Mouse (Mus musculus) bone marrow macrophage, adult 2 months (primary cell): ENCODE data around the gene Cttnbp2nl. TPM values are rescaled to one million over a fixed set of nuclear protein-coding genes. Genes with fewer than 3 reads are reported as not detected.

Experiments used
- H3K27ac ChIP-seq: 2 replicates; pipeline ENCODE4 v1.5.1; 2012; ENCODE audit warnings: low read depth, low read length; ENCODE audit not compliant: insufficient read depth
- H3K4me1 ChIP-seq: 2 replicates; pipeline ENCODE4 v1.6.1; 2012; ENCODE audit warnings: low read length; ENCODE audit not compliant: control insufficient read depth, insufficient read depth
- H3K4me3 ChIP-seq: 2 replicates; pipeline ENCODE4 v1.5.1; 2012; ENCODE audit warnings: mild to moderate bottlenecking, low read length, moderate library complexity; ENCODE audit not compliant: insufficient read depth
- CTCF ChIP-seq: IDR thresholded peaks from 2 replicates; pipeline ENCODE4 v1.5.1; 2012; ENCODE audit warnings: low read depth, mild to moderate bottlenecking, low read length, moderate library complexity
- POLR2A ChIP-seq: IDR thresholded peaks from 2 replicates; pipeline ENCODE4 v1.6.1; 2012; ENCODE audit warnings: mild to moderate bottlenecking, low read depth, low read length, borderline replicate concordance
- polyA plus RNA-seq: library from polyadenylated mRNA; stranded (reverse); fragments of >200 nt; gene quantifications from 2 replicates; pipeline ENCODE4 v1.2.4, GENCODE M21; 2012; ENCODE audit not compliant: missing spikeins, insufficient read depth, insufficient read length

Cttnbp2nl gene
- polyA plus RNA-seq, 1 experiment = 127 TPM

DNA sequence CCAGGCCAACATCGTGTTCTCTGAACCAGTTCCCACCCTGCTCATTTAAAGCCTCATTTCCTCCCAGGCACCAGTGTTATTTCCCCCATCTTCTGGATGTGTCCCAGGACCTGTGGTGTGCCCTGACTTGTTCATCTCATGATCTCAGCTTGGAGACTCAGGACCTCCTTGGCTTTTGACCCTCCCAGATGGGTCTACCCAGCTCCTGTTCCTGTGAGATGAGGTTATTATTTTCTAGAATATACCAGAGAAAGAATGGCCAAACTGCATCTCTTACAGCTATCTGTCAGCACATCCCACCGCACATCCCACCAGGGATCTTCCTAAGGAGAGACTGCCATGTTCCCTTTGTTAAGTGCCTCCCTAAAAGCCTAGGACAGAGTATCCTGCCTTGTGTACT lies 35.7 kb upstream of the Cttnbp2nl start:
- peaks cover 13% of the 10 kb centered on the region for H3K4me1 ChIP-seq
- H3K27ac ChIP-seq = no peak overlapping the region
- TF ChIP-seq POLR2A (no peak), CTCF (no peak)
- no peak overlapping the region for H3K4me3 ChIP-seq

- Histone ChIP-seq H3K4me3 (no peak overlapping the region), H3K27ac (no peak overlapping the region), H3K4me1 (peaks cover 13% of the 10 kb centered on the region)
- no peak for TF ChIP-seq POLR2A
- no peak for TF ChIP-seq CTCF
Observed at GRCm38 (mm10) chr3:105087344-105087743, 34.4 kb upstream of the Cttnbp2nl start.

DNA sequence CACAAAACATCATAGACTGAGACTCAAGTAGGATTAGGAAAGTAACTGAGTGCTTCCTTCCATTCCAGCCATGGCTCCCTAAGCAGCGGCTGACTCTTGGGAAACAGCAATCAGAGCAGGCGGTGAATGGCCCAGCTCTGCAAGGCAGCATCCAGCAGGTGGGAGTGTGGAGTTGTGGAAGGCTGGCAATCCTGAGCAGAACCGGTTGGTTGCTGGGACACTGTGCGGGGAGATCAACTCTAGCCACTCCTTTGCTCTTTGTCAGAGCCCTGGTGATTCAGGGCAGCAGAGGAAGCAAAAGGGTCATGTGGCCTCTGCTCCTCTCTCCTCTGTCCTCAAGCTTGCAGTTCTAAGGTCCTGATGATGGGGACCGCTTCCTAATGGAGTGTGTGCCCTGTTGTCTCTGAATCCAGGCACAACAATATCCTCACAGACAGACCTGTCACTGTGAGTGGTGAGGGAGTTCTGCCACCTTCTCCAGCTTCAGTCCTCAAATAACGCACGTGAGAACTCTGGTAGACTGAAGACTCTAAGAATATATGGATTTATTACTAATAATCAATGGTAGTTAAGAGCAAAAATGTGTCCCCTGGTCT lies 25.4 kb upstream of the Cttnbp2nl start:
- Histone ChIP-seq H3K27ac (peak overlapping the region; percentile 49), H3K4me3 (no peak overlapping the region), H3K4me1 (peaks cover 6% of the 10 kb centered on the region)
- TF ChIP-seq POLR2A = no peak
- no peak for TF ChIP-seq CTCF

DNA sequence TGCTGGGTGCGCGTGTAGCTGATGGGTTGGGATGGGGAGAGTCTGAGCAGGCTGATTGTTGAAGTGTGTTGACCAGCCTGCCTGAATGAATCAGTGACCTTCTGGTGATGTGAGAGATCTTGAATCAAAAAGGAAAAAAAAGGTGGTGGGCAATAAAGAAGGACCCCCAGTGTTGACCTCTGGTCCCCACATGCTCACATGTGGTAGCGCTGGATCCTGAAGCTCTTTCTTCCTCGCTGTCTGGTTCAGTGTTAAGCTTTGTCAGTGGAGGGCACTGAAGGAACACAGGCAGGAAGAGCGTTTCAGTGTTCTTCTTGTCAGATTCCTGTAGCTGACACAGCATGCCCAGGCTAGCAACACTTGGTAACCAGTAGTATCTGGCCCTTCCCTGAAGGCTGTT lies 22.9 kb upstream of the Cttnbp2nl start:
- TF ChIP-seq CTCF (no peak), POLR2A (no peak)
- Histone ChIP-seq H3K4me1 (peaks cover 6% of the 10 kb centered on the region), H3K4me3 (no peak overlapping the region), H3K27ac (no peak overlapping the region)

DNA sequence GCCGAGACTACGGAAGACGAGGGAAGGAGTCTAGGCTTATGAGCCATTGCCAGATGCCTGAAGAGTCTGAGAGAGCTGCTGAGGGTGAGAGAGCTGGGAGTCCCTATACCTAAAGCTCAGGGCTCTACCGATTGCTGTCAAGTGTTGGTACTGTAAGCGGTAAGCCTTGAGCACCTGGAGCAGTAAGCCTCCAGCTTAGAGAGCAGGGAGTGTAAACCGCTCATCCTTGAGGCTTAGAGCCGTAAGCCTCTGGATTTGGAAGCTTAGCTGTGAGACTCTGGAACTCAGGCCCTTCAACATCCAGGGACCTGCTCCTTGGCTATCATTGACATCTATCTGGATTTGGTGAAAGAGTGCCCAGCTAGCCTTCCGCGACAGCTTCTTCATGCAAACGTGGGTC lies 19.6 kb upstream of the Cttnbp2nl start:
- TF ChIP-seq CTCF (no peak), POLR2A (no peak)
- Histone ChIP-seq H3K4me3 (no peak overlapping the region), H3K4me1 (no peaks in the 10 kb centered on the region), H3K27ac (no peak overlapping the region)

GRCm38 (mm10) chr3:105071251-105071650 lies 18.3 kb upstream of the Cttnbp2nl start:
- H3K27ac ChIP-seq = no peak overlapping the region
- no peak overlapping the region for H3K4me3 ChIP-seq
- H3K4me1 ChIP-seq = peaks cover 2% of the 10 kb centered on the region; the same call in 1 of the 2 replicates
- TF ChIP-seq CTCF (no peak), POLR2A (no peak)

DNA sequence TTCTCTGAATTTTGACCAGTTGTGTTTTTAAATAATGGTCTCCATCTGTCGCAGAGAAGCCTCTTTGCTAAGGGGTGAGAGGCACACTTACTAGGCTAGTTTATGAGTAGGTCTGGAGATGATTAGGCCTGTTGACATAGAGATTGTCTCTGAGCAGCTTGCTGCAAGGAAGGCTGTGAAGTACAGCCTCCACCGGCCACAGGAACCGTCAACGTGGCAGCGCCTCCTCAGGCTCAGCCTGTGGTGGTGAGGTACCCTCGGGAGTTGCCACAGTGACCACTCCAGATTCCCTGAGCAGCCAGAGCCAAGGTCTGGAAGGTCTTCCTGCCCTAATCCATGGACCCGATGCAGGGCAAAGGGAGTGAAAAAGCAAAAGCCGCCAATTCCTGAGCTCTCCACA lies 17.6 kb upstream of the Cttnbp2nl start:
- no peak overlapping the region for H3K27ac ChIP-seq
- H3K4me3 ChIP-seq = no peak overlapping the region
- TF ChIP-seq CTCF = no peak
- peaks cover 2% of the 10 kb centered on the region; the same call in 1 of the 2 replicates for H3K4me1 ChIP-seq

- H3K4me3 ChIP-seq = no peak within 1 kb of the TSS
- peaks cover 2% of the 10 kb centered on the region; the same call in 1 of the 2 replicates for H3K4me1 ChIP-seq
- H3K27ac ChIP-seq = no peak within 1 kb of the TSS
- TF ChIP-seq POLR2A = no peak
- TF ChIP-seq CTCF = no peak
Observed at GRCm38 (mm10) chr3:105066544-105066943, 13.6 kb upstream of the Cttnbp2nl start, which contains the start of gene 4930564D02Rik. 4930564D02Rik (plus strand) TSS chr3:105066844.

DNA sequence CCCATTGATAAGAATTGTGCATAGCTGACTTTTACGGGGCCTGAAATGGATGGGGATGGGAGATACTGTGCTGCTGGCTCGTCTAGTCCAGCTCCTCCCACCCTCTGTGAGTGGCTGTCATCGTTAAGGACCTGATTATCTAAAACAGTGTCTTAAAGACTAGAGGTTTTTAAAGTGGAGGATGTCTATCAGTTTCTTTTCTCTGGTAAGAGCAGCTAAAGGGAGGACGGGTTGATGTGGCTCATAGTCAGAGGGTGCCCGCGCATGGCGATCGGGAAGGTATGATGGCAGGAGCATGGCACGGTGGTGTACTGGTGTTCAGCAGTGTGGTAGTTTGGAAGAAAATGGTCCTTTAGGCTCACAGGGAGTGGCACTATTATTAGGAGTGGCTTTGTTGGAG lies 9.7 kb upstream of the Cttnbp2nl start:
- TF ChIP-seq CTCF (no peak), POLR2A (no peak)
- Histone ChIP-seq H3K4me3 (no peak overlapping the region), H3K4me1 (peaks cover 24% of the 10 kb centered on the region), H3K27ac (no peak overlapping the region)

DNA sequence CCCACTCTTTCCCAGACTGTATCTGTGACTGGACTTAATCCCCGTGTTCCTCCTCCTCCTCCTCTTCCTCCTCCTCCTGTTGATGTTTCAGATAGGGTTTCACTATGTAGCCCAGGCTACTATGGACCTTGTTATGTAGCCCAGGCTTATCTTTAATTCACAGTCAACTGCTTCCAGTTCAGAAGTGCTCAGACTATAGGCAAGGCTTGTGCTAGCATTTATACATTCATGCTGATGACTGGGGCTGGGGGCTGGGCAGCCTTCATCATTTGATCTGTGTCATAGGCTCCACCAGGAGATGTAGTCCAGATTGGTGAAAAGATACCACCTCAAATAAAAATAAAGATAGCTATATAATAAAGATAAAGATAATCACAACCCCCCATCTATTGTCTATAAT lies 9.0 kb upstream of the Cttnbp2nl start:
- TF ChIP-seq CTCF (no peak), POLR2A (no peak)
- no peak overlapping the region for H3K27ac ChIP-seq
- H3K4me1 ChIP-seq = peaks cover 24% of the 10 kb centered on the region
- no peak overlapping the region for H3K4me3 ChIP-seq
